Mouse (Mus musculus) heart, postnatal 0 days (tissue): ENCODE data around the gene Tgfbr1.

Source experiments
- CTCF ChIP-seq: IDR thresholded peaks from 2 replicates; pipeline ENCODE4 v1.5.1; 2016; ENCODE audit warnings: antibody characterized with exemption, control low read depth, low read depth
- EP300 ChIP-seq: IDR thresholded peaks from 2 replicates; pipeline ENCODE4 v1.6.1; 2016; ENCODE audit warnings: antibody characterized with exemption, low read depth

GRCm38 (mm10) chr4:47424376-47424775 is 71.4 kb downstream of the Tgfbr1 start:
- no peak for TF ChIP-seq EP300
- no peak for TF ChIP-seq CTCF
